Mouse (Mus musculus): Measurements from ENCODE around the gene Zfp27. TPM values are rescaled to one million over a fixed set of nuclear protein-coding genes. Genes with fewer than 3 reads are reported as not detected.

The Zfp27 gene
- 0.04 TPM in 1 of 2 replicates, not detected in the other for polyA plus RNA-seq (2012; ENCODE audit: insufficient read depth, low replicate concordance)

GRCm38 (mm10) chr7:29905966-29906681, at the start of gene Zfp27:
Zfp27 (minus strand) TSS chr7:29906572.
- Histone ChIP-seq H3K36me3 (replicated peaks; ENCODE audit: low read length) (peaks cover 23% of the 10 kb centered on the region), H3K9me3 (no peaks in the 10 kb centered on the region), H3K4me3 (replicated peaks) (peak within 1 kb of the TSS; percentile 94), H3K4me1 (peaks cover 12% of the 10 kb centered on the region), H3K27me3 (replicated peaks) (no peaks in the 10 kb centered on the region)
- TF ChIP-seq GATA1 (IDR thresholded peaks at IDR 0.05; ENCODE audit: borderline replicate concordance, low read length), result no peak
- no peak for TF ChIP-seq FLI1 (IDR thresholded peaks at IDR 0.05; ENCODE audit: low read length)

DNA sequence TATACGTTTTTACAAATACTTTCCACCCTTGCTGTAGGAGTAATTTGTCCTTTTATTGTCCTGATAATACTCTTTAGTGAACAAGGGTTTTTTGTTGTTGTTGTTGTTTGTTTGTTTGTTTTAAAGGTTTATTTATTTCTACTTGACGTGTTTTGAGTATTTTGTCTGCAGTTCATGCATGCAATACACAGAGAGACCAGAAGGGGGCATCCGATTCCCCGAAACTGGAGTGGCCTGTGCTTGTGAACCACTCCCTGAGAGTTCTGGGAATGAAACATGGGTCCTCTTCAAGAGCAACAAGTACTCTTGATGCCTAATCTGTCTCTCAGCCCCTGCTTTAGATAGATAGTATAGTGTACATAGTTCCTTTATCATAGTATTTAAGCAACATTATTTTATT, 48.4 kb upstream of the Zfp27 start:
- Histone ChIP-seq H3K9me3 (peaks cover 8% of the 10 kb centered on the region), H3K36me3 (replicated peaks; ENCODE audit: low read length) (peaks cover 24% of the 10 kb centered on the region), H3K4me3 (replicated peaks) (peak overlapping the region; percentile 95), H3K27me3 (replicated peaks) (no peaks in the 10 kb centered on the region), H3K4me1 (peaks cover 22% of the 10 kb centered on the region)
- TF ChIP-seq FLI1 (IDR thresholded peaks at IDR 0.05; ENCODE audit: low read length) (no peak), GATA1 (IDR thresholded peaks at IDR 0.05; ENCODE audit: borderline replicate concordance, low read length) (no peak)

- peaks cover 22% of the 10 kb centered on the region for H3K4me1 ChIP-seq
- TF ChIP-seq FLI1 (IDR thresholded peaks at IDR 0.05; ENCODE audit: low read length) (no peak), GATA1 (IDR thresholded peaks at IDR 0.05; ENCODE audit: borderline replicate concordance, low read length) (no peak)
- H3K27me3 ChIP-seq (replicated peaks), result no peaks in the 10 kb centered on the region
- peak within 1 kb of the TSS; percentile 95 for H3K4me3 ChIP-seq (replicated peaks)
- peaks cover 28% of the 10 kb centered on the region for H3K36me3 ChIP-seq (replicated peaks; ENCODE audit: low read length)
- peaks cover 9% of the 10 kb centered on the region for H3K9me3 ChIP-seq
Measured at GRCm38 (mm10) chr7:29953513-29954401, 47.4 kb upstream of the Zfp27 start, which contains the start of gene Zfp74. Zfp74 (minus strand) TSS chr7:29954089.

GRCm38 (mm10) chr7:29953086-29953485, 46.7 kb upstream of the Zfp27 start:
- Histone ChIP-seq H3K4me1 (peaks cover 17% of the 10 kb centered on the region), H3K36me3 (replicated peaks; ENCODE audit: low read length) (peaks cover 28% of the 10 kb centered on the region), H3K9me3 (peaks cover 9% of the 10 kb centered on the region), H3K27me3 (replicated peaks) (no peaks in the 10 kb centered on the region), H3K4me3 (replicated peaks) (peak overlapping the region; percentile 95)
- TF ChIP-seq GATA1 (IDR thresholded peaks at IDR 0.05; ENCODE audit: borderline replicate concordance, low read length), result no peak
- TF ChIP-seq FLI1 (IDR thresholded peaks at IDR 0.05; ENCODE audit: low read length), result no peak

DNA sequence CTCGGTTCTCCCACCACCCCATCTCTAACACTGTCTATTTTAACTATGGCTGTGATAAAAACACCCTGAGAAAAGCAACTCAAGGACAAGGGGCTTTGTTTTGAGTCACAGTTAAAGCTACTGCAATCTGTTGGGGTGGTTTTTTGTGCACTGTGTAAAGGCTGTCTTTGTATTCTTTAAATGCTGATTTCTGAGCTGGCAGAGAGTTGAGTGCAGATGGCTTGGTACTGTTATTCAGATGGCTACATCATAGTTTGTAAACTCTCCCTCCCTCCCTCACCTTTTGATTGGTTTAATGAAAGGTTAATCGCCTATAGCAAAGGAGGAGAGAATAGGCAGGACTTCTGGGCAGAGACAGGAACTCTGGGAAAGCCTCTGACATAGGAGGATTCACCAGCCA, 37.8 kb upstream of the Zfp27 start:
- Histone ChIP-seq H3K36me3 (replicated peaks; ENCODE audit: low read length) (peaks cover 44% of the 10 kb centered on the region), H3K4me3 (replicated peaks) (no peak overlapping the region), H3K4me1 (no peaks in the 10 kb centered on the region), H3K27me3 (replicated peaks) (no peaks in the 10 kb centered on the region), H3K9me3 (0 out of 2 replicates have a peak, but pooled peaks cover 2% of the 10 kb centered on the region)
- TF ChIP-seq GATA1 (IDR thresholded peaks at IDR 0.05; ENCODE audit: borderline replicate concordance, low read length) (no peak), FLI1 (IDR thresholded peaks at IDR 0.05; ENCODE audit: low read length) (no peak)

DNA sequence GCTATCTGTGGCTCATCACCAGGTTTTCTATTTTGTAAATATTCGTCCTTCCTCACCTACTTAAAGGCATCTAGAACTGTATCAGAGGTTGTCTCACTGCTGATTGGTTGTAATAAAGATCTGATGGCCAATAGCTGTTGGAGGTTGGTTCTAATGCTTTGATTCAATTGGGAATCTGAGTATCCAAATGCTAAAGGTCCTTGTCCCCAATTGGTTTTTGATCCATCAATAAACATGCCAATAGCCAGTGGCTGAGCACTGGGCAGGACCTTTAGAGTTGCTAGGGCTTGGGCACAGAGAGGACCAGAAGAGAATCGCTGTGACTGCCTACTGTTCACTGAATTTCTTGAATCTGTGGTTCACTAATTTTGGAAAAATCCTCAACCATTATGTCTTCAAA, 37.3 kb upstream of the Zfp27 start:
- Histone ChIP-seq H3K27me3 (replicated peaks) (no peaks in the 10 kb centered on the region), H3K9me3 (0 out of 2 replicates have a peak, but pooled peaks cover 2% of the 10 kb centered on the region), H3K4me1 (no peaks in the 10 kb centered on the region), H3K4me3 (replicated peaks) (no peak overlapping the region), H3K36me3 (replicated peaks; ENCODE audit: low read length) (peaks cover 44% of the 10 kb centered on the region)
- TF ChIP-seq GATA1 (IDR thresholded peaks at IDR 0.05; ENCODE audit: borderline replicate concordance, low read length) (no peak), FLI1 (IDR thresholded peaks at IDR 0.05; ENCODE audit: low read length) (no peak)

DNA sequence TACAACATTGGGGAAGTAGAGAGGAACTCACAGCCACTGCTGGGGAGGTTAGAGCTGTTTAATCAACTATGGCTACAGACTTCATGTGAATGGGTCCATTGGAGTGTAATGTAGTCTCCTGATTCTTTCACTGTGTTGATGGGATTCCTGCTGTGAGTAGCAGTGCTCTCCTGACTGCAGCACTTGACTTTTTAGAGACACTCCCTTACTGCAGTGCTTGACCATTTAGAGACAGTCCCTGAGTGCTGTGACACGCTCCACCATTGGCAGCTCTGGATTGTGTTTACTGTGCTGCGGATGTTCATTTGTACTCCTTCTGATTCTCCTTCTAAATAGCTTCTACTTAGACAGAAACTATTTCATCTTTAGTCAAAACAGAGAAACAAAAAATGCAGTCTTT, 36.4 kb upstream of the Zfp27 start:
- TF ChIP-seq FLI1 (IDR thresholded peaks at IDR 0.05; ENCODE audit: low read length) (no peak), GATA1 (IDR thresholded peaks at IDR 0.05; ENCODE audit: borderline replicate concordance, low read length) (no peak)
- Histone ChIP-seq H3K27me3 (replicated peaks) (no peaks in the 10 kb centered on the region), H3K4me1 (no peaks in the 10 kb centered on the region), H3K36me3 (replicated peaks; ENCODE audit: low read length) (peaks cover 50% of the 10 kb centered on the region), H3K9me3 (0 out of 2 replicates have a peak, but pooled peaks cover 2% of the 10 kb centered on the region), H3K4me3 (replicated peaks) (no peak overlapping the region)

- peaks cover 64% of the 10 kb centered on the region for H3K36me3 ChIP-seq (replicated peaks; ENCODE audit: low read length)
- no peak overlapping the region for H3K4me3 ChIP-seq (replicated peaks)
- no peak for TF ChIP-seq GATA1 (IDR thresholded peaks at IDR 0.05; ENCODE audit: borderline replicate concordance, low read length)
- no peak for TF ChIP-seq FLI1 (IDR thresholded peaks at IDR 0.05; ENCODE audit: low read length)
- H3K4me1 ChIP-seq, result no peaks in the 10 kb centered on the region
- no peaks in the 10 kb centered on the region for H3K27me3 ChIP-seq (replicated peaks)
- H3K9me3 ChIP-seq, result 0 out of 2 replicates have a peak, but pooled peaks cover 2% of the 10 kb centered on the region
Measured at GRCm38 (mm10) chr7:29941027-29941426, 34.7 kb upstream of the Zfp27 start.

DNA sequence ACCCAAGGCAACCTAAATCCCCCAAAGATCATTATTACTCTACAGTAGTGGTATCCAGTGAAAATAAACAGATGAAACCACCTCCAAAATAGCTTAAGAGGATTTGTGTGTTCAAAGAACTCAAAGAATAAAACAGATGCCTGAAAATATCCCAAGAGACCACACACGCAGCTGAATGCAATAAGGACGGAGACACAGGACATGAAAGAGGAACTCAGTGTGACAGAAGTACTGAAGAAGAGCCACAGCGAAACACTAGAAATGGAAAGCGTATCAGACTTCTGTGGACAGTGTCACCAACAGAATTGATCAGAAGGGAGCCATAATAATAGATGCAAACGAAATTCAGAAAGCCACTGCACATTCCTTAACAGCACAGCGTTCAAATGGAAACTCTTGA, 32.5 kb upstream of the Zfp27 start:
- no peaks in the 10 kb centered on the region for H3K27me3 ChIP-seq (replicated peaks)
- peaks cover 22% of the 10 kb centered on the region for H3K9me3 ChIP-seq
- H3K36me3 ChIP-seq (replicated peaks; ENCODE audit: low read length), result peaks cover 83% of the 10 kb centered on the region
- H3K4me1 ChIP-seq, result no peaks in the 10 kb centered on the region
- H3K4me3 ChIP-seq (replicated peaks), result no peak overlapping the region
- no peak for TF ChIP-seq GATA1 (IDR thresholded peaks at IDR 0.05; ENCODE audit: borderline replicate concordance, low read length)
- no peak for TF ChIP-seq FLI1 (IDR thresholded peaks at IDR 0.05; ENCODE audit: low read length)

Data from megakaryocyte, embryonic 14.5 days (primary cell).